Mouse (Mus musculus) lung, postnatal 14 days (tissue): ENCODE measurements around the gene Cort.

Source experiments
- DNase-seq: peaks from one replicate; pipeline ENCODE4 v3.0.0; 2021

Gene Cort

GRCm38 (mm10) chr4:149091364-149091763 is 35.2 kb downstream of the Cort start:
- DNase-seq, result no peak

- no peak for DNase-seq
Observed at GRCm38 (mm10) chr4:149085381-149085780, 41.2 kb downstream of the Cort start.

GRCm38 (mm10) chr4:149081528-149081927 is 45.0 kb downstream of the Cort start:
- peak; percentile 74 for DNase-seq

GRCm38 (mm10) chr4:149080111-149080510 is 46.5 kb downstream of the Cort start:
- no peak for DNase-seq

GRCm38 (mm10) chr4:149079629-149080028 is 46.9 kb downstream of the Cort start:
- no peak for DNase-seq

GRCm38 (mm10) chr4:149078261-149078660 is 48.3 kb downstream of the Cort start:
- DNase-seq, result no peak

GRCm38 (mm10) chr4:149075871-149076575 is 50.5 kb downstream of the Cort start:
- peak; percentile 73 for DNase-seq

- no peak for DNase-seq
Observed at GRCm38 (mm10) chr4:149075073-149075472, 51.5 kb downstream of the Cort start.
